Mouse (Mus musculus) liver, embryonic 14 days (tissue): Measurements from ENCODE around the gene Camsap1. TPM values are rescaled to one million over a fixed set of nuclear protein-coding genes. Genes with fewer than 3 reads are reported as not detected.

Experiments used
- polyA plus RNA-seq: library from polyadenylated mRNA; depleted of rRNA; stranded (reverse); fragments of >200 nt; gene quantifications from 2 replicates; pipeline ENCODE4 v1.2.3, GENCODE M21; 2012; rRNA removed

Camsap1 gene
- 2.4 and 3.2 TPM in 2 replicates for polyA plus RNA-seq

DNA sequence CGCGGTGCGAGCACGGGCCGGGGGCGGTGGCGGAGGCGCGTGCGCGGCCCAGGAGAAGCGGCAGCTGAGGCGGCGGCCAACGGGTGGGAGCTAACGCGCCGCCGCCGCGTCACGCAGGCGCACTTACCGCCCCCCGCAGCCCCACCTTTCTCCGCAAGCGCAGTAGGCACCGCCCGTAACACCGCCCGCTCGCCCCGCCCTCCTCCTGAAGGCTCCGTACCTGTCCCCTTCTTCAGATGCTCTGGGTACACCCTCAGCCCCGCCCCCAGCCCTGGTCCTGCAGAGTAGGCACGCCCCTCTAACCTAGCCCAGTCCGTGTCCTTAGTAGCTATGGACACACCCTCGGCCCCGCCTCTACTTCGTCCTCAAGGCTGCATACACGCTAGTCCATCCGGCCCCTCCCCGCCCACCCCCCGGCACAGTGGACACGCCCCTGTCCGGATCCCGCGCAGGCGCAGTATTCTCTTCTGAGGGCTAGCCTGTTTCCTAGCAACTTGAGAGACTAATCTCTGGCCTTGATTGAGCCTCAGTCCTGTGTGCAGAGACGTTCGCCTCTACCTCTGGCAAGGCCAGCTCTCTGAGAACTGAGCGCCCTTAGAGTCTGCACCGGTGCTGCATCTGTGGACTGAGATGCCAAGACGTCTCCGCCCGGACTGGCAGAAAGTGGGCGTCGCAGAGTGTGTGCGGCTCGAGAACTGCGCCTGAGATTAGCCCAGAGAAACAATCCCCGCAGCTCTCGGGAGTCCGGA, at the start of gene Camsap1:
Gene Camsap1 (minus strand): TSS at position 124 of the 749 bp plus-strand sequence.

DNA sequence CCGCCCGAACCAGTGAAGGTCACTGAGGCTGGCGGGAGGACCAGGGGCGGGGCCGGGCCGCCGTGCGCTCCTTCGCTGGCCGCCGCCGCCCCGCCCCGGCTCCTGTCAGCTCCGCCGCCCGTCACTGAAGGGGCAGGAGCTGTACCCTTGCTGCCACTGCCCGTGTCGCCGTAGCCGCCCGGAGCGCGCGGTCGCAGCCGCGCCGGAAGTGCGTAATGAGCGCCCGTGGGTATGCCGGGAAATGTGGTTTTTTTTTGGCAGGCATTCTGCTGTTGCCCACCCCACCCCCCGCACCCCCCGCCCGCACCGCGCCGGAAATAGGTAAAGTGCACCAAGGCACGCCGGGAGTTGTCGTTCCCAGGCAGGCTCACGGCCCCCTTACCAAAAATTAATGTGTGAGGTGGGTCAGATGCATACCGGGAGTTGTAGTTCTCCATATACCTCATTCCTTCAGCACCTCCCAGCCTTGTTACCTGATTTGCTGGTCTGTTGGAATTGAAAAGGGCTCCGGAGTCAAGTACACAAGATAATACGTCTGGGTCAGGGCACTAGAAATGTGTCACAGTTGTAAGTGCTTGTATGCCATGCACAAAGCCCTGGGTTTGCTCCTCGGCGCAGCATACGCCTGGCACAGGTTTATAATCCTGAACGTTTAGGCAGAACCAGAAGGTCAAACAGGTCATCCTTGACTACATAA, 38.6 kb upstream of the Camsap1 start, which contains the start of gene Ubac1:
Gene Ubac1 (minus strand): TSS at position 187 of the 697 bp plus-strand sequence.

Other genes with a start within 250 kb of the Camsap1 start
- gene Obp2b, start 246.3 kb downstream of the Camsap1 start, polyA plus RNA-seq = not detected in 2 replicates
- not detected in 2 replicates for gene Lcn3, start 217.7 kb downstream of the Camsap1 start, polyA plus RNA-seq
- gene Lcn11, start 206.3 kb downstream of the Camsap1 start, polyA plus RNA-seq = not detected in 2 replicates
- not detected in 2 replicates for gene Gm13539, start 201.0 kb downstream of the Camsap1 start, polyA plus RNA-seq
- gene Glt6d1, start 167.4 kb downstream of the Camsap1 start, polyA plus RNA-seq = not detected in 2 replicates
- gene Lcn9, start 160.1 kb downstream of the Camsap1 start, polyA plus RNA-seq = not detected in 2 replicates
- gene Sohlh1, start 136.0 kb downstream of the Camsap1 start, polyA plus RNA-seq = not detected in 2 replicates
- gene Kcnt1, start 119.5 kb downstream of the Camsap1 start, polyA plus RNA-seq = 0.02 TPM in 1 of 2 replicates, not detected in the other
- 274 and 312 TPM in 2 replicates for gene Ubac1, start 38.5 kb upstream of the Camsap1 start, polyA plus RNA-seq
- 1.2 and 1.5 TPM in 2 replicates for gene Nacc2, start 139.9 kb upstream of the Camsap1 start, polyA plus RNA-seq
- not detected in 2 replicates for gene Lhx3, start 225.0 kb upstream of the Camsap1 start, polyA plus RNA-seq